Mouse (Mus musculus) thymus, adult 2 months (tissue): ENCODE results near the gene Ppm1j.

Experiments used
- CTCF ChIP-seq: fragments of 200-500 bp; IDR thresholded peaks from 2 replicates; pipeline ENCODE4 v1.5.1; 2012; ENCODE audit warnings: mild to moderate bottlenecking, control low read depth, low read length, moderate library complexity, borderline replicate concordance; ENCODE audit not compliant: control insufficient read depth, poor library complexity, insufficient read depth; ENCODE audit errors: extremely low read depth
- POLR2A ChIP-seq: fragments of 200-500 bp; IDR thresholded peaks from 2 replicates; pipeline ENCODE4 v1.6.1; 2012; ENCODE audit warnings: mild to moderate bottlenecking, low read length, control low read depth, moderate library complexity; ENCODE audit not compliant: control insufficient read depth, poor library complexity, insufficient read depth; ENCODE audit errors: extremely low read depth

- TF ChIP-seq CTCF (no peak), POLR2A (no peak)
Observed at GRCm38 (mm10) chr3:104795661-104796340, 14.9 kb downstream of the Ppm1j start.
